Mouse (Mus musculus) CH12F3 (cell line): ENCODE results near the gene Daxx.
"Not testable (repeated sequence)": the region's sequence is repeated elsewhere in the genome, so short reads cannot be mapped to it uniquely, and the experiment has no call there.

Experiments used
- in situ Hi-C: fragments of 300-500 bp; cut with MboI; formaldehyde crosslinking; loops from 2 replicates; pipeline ENCODE4 v1.14.3; 2020; ENCODE audit warnings: low sequenced_read_pairs

The Daxx gene

DNA sequence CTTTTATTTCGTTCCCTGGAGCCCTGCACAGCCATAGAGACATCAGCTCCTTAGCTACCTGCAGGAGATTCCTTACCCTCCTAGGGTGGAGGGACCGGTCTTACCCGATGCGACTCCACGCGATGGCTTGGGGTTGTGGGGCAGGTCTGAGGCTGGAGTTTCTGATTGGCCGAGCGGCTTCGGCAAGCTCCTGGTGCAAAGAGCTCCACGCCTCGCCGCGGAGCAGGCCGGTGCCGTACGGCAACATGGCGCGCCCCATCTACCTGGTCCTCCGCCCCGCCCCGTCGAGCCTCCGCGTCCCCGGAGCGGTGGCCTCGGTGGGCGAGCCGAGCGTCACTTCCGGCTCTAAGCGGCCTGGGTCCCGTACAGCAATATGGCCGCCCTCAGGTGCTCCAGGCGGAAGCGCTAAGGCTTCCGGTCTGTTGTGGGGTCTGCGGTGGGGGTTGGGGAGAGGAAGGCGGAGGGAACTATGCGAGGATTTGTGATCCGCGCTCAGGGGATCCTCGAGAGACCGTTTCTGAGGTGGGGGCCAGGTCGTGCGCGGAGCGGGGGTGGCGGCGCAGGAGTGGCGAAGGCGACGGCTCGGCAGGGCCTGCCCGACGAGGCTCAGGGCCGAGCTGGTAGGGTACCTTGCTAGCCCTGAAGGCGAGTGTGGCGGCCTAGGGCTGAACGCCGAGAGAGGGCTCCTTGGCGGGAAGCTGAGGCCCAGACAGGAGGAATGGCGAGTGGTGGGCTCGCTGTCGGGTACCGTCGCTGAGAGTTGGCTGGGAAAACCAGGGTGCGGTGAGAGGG is at the start of gene Daxx:
Daxx (plus strand) TSS at position 338 of the 792 bp plus-strand sequence.
- in situ Hi-C loops = no loop called here

DNA sequence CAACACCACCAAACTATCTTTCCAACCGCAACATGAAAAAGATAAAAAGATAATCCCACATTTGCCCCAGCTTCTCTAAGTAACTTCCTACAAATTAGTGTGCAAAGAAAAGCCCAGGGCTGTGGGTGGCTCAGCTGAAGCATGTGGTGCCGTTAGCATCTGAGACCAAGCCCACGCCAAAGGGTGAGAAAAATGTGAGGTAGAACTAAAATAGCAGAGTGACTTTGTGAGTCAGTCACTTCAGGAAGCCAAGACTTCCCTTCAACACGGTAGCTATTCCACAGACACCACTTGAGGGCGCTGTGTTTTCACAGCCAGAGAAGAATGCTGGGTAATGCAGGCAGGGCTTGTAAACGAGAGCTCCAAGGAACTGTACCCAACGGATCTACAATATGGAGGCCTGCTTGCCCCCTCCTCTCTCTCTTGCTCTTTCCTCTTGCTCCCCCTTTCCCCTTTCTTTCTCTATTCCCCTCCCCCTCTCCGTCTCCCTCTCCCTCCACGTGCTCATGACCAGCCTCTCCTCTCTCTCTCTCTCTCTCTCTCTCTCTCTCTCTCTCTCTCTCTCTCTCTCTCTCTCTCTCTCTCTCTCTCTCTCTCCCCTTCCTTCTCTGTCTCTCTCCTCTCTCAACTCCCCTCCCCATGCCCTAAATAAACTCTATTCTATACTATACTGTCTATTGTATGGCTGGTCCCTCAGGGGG is 43.7 kb upstream of the Daxx start:
- in situ Hi-C loops = no loop called here

DNA sequence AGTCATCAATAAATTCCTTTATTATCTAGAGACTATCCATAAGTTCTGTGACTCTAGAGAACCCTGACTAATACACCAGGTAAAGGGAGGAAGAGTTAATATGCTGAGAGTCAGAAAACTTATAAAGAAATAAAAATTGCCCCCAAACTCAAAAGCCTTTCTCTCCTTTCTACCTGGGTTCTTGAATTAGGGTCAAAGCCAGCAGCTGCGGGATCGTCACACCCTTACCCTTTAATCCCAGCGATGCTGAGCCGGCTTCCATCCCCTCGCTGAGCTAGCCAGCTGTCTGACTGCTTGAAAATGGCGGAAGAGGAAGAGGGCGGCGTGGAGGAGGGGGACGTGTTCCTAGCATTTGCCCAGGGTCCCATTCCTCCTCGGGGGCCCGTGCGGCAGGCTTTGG is 35.7 kb upstream of the Daxx start, which contains the start of gene Gm7029:
Gm7029 (plus strand) TSS at position 301 of the 400 bp plus-strand sequence.
- in situ Hi-C loops = not testable (repeated sequence)

DNA sequence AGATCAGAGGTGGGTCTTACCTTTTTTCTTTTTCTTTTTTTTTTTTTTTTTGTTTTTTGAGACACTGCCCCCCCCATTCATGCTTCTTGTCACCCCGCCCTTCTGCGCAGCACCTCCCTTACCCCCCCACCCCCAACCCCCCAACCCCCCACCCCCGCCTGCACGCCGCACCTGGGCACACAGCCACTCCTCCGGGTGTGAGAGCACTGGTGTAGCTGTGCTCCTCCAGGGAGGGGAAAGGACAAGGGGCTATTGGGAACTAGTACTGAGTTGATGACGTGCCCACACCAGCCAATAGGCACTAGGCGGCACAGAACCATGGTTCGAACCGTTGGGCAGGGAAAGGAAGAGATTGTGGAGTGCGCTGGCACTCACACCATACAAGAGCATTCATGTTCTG is 34.8 kb upstream of the Daxx start:
- in situ Hi-C loops = no loop called here

DNA sequence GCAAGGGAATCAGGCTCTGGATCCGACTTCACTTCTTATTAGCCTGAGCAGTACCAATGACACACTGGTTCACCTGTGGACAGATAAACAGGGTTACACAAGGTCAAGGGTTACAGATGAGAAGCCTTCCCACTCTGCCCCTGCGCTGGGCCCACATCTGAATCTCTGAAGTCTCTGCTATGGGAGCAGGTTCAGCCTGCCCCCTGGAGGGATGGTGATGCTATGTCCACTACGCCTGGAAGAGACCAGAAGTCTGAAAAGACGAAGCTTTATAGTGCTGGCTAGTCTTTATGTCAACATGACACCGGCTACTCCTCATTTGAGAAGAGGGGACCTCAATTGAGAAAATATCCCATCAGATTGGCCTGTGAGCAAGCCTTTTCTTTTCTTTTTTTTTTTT is 33.4 kb upstream of the Daxx start:
- in situ Hi-C loops = not testable (repeated sequence)

DNA sequence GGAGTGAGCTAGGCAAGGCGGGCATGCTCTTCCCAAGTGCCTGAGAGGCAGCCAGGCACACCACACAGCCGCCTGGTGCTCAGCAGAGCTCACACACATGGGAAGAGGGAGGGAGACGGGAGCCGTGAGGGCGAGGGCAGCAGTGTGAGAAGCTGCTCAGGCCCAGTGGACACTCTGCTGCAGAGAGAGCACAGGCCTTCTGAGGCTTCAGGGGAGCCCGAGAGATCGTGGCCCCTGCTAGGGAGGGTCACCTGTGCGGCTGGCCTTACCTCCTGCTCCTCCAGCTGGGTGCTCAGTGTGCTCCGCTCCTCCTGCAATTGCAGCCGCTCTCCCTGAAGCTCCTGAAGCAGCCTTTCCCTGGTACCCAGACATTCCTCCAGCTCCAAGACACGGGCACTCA is 24.9 kb upstream of the Daxx start:
- in situ Hi-C loops = not testable (repeated sequence)

DNA sequence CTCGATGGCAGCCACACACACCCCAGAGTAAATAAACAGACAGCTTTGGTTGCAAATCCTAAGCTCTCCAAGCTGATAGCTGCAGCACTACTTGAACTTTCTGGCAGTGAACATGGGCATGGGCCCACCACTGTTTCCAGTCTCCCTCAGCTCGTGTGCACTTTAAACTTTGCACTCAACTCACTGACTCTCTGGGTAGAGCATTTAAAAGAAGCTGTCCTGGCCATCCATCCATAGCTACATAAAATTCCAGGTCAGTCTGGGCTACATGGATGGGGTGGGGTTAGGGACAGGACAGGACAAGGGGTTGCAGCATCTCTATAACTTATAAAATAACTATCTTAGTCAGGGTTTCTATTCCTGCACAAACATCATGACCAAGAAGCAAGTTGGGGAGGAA is 21.4 kb upstream of the Daxx start:
- in situ Hi-C loops = not testable (repeated sequence)

DNA sequence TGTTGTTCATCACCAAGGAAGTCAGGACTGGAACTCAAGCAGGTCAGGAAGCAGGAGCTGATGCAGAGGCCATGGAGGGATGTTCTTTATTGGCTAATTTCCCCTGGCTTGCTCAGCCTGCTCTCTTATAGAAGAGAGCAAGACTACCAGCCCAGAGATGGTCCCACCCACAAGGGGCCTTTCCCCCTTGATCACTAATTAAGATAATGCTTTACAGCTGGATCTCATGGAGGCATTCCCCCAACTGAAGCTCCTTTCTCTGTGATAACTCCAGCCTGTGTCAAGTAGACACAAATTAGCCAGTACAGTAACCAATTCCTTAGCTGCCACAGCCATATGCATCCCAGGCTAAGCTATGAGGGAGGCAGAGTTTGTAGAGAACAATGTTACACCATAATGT is 21.0 kb upstream of the Daxx start:
- in situ Hi-C loops = not testable (repeated sequence)

DNA sequence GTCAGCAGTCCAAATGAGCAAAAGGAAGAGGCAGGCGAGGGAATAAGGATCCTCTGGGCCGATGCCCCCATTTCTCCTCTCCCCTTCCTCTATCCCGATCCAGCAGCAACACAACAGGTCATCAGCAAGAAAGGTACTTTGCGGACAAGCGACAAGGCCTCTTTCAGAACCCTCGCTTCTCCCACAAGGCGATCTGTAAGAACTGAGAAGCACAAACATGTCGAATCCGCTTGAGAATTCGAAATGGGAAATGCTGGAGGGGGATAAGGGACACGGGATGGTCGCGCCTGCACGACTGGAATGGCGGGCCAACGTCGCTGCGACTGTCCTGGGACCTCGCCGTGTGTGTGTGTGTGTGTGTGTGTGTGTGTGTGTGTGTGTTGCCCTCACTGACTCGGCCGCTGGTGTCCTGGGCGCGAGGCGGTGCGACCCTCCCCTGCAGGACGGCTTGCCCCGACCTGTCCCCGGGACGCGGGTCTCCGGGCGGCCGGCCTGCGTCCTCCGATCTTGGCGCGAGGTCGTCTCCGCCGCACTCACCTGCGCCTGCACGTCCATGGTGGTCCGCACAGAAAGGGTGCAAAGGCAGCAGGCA is 19.2 kb upstream of the Daxx start:
- in situ Hi-C loops = not testable (repeated sequence)

DNA sequence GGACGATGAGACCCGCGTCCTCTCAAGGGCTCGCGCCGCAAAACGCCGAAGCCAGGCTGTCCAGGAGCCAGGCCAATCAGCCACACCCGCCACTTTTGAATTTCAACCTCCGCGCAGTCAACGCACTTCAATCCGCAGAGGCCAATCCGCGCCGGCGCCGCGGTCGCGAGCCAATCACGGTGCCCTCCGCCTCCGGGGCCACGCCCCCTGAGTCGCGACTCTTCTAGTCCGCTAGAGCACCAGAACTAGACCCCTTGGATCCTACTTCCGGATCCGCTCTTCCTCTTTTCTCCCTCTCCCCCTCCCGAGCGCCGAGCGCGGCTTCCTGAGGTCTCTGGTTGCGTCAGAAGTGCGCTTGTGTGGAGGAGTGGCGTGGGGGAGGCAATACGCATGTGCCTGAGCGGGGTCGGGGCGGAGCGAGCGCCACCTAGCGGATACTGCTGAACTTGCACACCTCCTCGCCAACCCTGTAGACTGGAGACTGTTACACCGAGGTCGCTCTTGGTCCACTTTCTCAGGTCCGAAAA is 18.6 kb upstream of the Daxx start, which contains the start of gene Kifc1:
Kifc1 (minus strand) TSS at position 129 of the 527 bp plus-strand sequence.
- in situ Hi-C loops = no loop called here

DNA sequence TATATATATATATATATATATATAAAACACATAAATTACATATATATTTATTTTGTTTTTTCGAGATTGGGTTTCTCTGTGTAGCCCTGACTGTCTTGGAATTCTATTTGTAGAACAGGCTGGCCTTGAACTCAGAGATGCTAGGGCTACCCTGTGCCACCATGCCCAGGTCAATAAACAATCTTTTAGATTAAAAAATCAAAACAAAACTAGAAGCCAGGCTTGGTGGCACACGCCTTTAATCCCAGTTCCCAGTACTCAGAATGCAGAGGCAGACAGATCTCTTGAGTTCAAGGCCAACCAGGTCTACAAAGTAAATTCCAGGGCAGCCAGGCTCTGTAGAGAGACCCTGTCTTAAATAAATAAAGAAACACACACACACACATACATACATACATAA is 17.9 kb upstream of the Daxx start:
- in situ Hi-C loops = no loop called here

DNA sequence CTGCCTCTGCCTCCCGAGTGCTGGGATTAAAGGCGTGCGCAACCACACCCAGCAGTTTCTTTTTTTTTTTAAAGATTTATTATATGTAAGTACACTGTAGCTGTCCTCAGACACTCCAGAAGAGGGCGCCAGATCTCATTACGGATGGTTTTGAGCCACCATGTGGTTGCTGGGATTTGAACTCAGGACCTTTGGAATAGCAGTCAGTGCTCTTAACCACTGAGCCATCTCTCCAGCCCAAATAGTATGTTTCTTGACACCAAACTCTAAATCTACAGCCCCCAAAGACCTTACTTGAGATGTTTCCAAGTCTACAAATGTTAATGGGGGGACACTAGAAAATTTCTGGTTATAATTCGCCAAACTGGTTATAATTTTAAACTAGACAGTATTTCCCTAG is 17.3 kb upstream of the Daxx start:
- in situ Hi-C loops = not testable (repeated sequence)

DNA sequence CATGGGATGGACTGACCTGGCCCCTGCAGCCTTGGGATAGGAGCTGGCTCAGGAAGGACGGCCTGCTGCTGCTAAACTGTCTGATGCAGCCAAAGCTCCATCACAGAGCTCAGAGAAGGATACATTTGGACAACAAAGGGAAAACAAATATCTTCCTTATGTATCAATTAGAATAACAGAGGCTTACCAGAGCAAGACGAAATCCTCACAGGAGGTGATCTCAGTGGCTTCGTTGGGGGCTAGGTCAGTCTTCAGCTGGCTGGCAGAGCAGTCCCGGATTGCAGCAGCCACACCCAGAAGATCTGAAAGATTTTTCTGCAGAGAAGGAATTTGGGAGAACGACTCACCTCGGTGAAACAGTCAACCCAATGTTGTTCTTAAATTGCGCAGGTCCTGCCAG is 16.8 kb upstream of the Daxx start:
- in situ Hi-C loops = no loop called here

DNA sequence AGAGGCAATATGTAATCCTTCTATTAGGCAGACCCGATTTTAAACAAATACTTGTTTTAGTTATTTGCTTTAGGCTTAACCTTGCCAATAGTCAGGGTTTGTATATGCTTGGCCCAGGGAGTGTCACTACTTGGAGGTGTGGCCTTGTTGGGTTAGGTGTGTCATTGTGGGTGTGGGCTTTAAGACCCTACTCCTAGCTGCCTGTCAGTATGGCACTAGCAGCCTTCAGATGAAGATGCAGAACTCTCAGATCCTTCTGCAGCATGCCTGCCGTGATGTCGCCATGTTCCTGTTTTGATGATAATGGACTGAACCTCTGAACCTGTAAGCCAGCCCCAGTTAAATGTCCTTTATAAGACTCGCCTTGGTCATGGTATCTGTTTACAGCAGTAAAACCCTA is 16.2 kb upstream of the Daxx start:
- in situ Hi-C loops = not testable (repeated sequence)

DNA sequence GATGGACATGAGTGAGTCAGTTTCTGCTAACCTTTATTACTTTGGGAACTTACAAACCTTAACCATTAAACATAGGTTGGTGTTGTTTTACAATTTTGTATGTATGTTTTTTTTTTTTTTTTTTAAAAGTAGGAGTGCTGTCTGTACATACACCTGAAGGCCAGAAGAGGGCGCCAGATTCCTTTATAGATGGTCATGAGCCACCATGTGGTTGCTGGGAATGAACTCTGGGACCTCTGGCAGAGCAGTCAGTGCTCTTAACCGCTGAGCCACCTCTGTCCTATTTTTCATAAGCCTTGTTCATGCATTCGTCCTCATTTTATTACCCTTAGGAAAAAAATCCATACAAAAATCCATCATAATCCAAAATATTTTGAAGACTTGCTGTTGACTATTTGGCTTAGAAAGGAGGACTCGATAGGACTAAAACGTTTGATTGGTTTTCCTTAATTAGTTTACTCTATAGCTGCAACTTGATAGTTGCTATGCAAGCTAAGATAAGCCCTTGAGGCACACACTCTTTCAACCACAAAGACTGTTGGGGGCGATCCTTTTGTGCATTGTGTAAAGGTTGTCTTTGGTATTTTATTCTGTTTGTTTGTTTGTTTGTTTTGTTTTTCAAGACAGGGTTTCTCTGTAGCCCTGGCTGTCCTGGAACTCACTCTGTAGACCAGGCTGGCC is 12.0 kb upstream of the Daxx start:
- in situ Hi-C loops = no loop called here

DNA sequence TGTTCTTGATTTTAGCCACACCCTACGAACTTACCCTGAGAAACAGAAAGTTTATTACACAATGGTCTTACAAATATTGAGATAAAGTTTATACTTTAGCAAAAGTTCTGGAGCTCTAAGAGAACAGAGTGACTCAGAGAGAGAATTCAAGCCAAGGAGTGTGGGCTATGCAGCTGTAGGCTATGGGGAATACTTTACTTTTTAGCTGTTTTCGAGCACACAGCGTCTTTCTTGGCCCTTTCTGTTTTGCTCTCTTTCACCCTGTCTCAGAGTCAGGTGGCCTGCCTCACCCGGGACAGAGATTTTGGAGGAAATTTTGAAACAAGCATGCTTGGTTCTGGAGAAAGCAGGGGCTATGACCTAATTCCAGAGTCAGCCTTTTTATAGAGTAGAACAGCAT is 11.0 kb upstream of the Daxx start:
- in situ Hi-C loops = not testable (repeated sequence)

DNA sequence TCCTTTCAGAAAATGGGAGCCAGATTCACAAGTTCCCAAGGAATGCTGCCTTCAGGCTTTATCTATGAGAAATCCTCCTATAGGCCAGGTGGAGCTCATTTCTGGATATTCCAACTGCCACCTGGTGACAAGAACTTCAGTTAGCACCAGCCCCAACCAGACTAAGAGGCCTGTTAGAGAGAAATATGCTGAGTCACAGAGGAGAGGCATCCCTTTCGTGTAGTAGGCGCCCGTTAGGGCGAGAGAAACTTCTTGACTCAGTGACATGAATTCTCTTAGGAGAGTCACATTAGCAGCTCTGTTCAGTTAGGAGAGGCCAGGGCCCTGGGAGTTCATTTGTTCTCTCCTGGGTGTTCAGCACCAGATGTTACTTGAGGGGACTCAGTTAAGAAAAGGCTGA is 9.6 kb upstream of the Daxx start:
- in situ Hi-C loops = no loop called here

DNA sequence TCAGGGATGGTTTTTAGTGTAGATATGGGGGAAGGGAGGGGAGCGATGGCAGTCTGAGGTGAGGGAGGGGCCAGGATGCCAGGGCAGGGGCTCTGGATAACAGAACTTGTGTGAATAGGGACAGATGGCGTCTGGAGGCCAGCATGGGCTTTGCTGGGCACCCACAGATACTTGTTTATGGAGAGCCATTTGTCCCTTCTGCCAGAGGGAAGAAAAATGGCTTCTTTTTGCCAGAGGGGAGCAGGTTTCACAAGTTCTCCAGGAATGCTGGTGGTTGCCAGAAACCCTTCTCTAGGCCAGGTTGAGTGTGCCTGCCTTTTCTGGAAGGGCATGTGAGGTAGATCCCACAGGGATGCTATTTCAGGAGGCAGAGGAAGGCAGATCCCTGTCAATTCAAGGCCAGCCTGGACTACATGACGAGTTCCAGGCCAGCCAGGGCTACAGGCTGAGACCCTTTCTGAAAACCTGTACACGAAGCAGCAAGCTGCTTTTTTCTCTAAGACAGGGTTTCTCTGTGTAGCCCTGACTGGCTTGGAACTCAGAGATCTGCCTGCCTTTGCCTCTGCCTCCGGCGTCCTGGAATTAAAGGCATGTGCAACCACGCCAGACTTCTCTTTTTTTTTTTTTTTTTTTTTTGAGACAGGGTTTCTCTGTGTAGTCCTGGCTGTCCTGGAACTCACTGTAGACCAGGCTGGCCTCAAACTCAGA is 8.8 kb upstream of the Daxx start:
- in situ Hi-C loops = no loop called here

DNA sequence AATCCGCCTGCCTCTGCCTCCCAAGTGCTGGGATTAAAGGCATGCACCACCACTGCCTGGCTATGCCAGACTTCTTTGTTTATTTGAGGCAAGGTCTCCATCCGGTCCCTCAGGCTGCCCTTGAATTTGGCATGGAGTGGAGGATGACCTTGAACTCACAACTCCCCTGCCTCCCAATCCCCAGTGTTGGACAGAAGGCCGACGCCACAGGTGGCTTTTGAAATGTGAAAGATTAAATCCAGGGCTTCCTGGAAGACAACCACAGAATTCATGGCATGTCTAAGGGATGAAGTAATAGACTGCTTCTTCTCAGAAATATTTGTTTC is 8.3 kb upstream of the Daxx start:
- in situ Hi-C loops = no loop called here

DNA sequence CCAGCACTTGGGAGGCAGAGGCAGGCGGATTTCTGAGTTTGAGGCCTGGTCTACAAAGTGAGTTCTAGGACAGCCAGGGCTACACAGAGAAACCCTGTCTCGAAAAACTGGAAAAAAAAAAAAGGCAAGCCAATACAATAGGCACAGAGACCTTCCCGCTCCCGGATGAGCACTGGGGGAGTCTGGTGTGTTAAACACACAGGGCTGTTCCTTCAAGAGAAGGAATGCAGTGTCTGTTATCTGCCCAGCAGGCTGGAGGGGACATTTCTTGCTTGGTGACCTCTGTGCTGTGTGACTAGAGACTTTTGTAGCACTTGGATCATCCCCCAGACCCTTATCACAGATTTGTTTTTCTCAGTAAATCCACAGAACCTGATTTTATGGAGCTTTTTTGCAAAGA is 7.6 kb upstream of the Daxx start:
- in situ Hi-C loops = no loop called here

DNA sequence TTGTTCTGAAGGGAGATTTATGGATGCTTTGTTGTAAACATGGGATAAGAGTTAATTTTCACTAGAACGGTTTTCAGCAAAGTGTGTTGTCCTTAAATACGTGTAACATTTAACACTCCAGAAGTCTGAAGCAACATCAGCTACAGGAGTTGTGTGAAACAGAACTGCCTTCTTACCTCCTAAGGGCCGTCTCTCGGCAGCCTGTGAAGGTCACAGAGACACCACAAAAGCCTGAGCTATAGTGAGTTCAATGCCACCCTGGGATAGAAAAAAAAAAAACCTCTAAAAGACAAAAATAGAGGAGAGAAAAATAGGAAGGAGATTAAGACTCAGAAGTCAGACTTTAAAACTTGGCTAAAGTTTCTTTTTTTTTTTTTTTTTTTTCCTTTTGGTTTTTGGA is 7.1 kb upstream of the Daxx start:
- in situ Hi-C loops = no loop called here
